Mouse (Mus musculus): Measurements from ENCODE around the gene Selenbp1. TPM values are rescaled to one million over a fixed set of nuclear protein-coding genes. Genes with fewer than 3 reads are reported as not detected.
"Not testable (repeated sequence)": the region's sequence is repeated elsewhere in the genome, so short reads cannot be mapped to it uniquely, and the experiment has no call there.

Selenbp1 gene
- total and polyA plus RNA-seq, 3 experiments: 0.25 TPM; not detected in 2

DNA sequence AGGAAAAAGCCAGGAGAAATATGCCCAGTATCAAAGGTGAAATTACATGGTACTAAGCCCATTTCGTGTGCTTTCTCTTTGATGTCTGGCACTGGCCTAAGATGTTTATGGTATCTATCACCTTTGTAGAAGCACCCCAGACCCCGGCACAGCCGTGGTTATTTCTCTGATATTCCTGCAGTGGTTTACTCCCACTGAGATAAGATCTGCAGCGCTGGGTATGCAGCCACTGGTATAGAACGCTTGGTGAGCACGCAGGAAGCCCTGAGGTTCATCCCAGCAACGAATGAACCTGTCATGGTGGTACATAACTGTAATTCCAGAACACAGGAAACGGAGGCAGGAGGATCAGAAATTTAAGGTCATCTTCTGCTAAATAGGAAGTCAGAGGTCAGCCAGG is 8.2 kb upstream of the Selenbp1 start:
- Histone ChIP-seq H3K27ac (ENCODE audit: insufficient read depth, low read depth) (no peak overlapping the region), H3K79me2 (replicated peaks; ENCODE audit: control insufficient read depth, extremely low read depth, insufficient read depth, poor library complexity, severe bottlenecking) (no peaks in the 10 kb centered on the region), H3K4me2 (ENCODE audit: insufficient read depth, low read depth, poor library complexity, severe bottlenecking) (no peak overlapping the region), H3K4me3 (replicated peaks in 1 of 3; ENCODE audit: low read depth in 2 of 3, low read length in 2 of 3, poor library complexity in 1 of 3) (no peak overlapping the region), H3K27me3 (replicated peaks) (peaks cover 3% of the 10 kb centered on the region), H3K9me3 (replicated peaks; ENCODE audit: low read length) (no peaks in the 10 kb centered on the region), H3K36me3 (replicated peaks in 1 of 2; ENCODE audit: control insufficient read depth in 1 of 2, insufficient read depth in 1 of 2, low read length in 1 of 2) (no peaks in the 10 kb centered on the region), H3K4me1 (ENCODE audit: control insufficient read depth in 1 of 2, insufficient read depth in 2 of 2) (no peaks in the 10 kb centered on the region; a peak in 1 of 4 replicates), H3K9ac (ENCODE audit: insufficient read depth, low read depth) (no peak overlapping the region)
- TF ChIP-seq GABPA (IDR thresholded peaks at IDR 0.05; ENCODE audit: insufficient replicate concordance, low read depth, low read length) (no peak), POLR2AphosphoS2 (IDR thresholded peaks at IDR 0.05; ENCODE audit: low read depth, low read length) (no peak), BHLHE40 (IDR thresholded peaks at IDR 0.05; ENCODE audit: low read depth, low read length) (no peak), POLR2A (IDR thresholded peaks at IDR 0.05; ENCODE audit: low read depth, low read length) (no peak), MXI1 (IDR thresholded peaks at IDR 0.05; ENCODE audit: low read depth, low read length) (no peak), UBTF (IDR thresholded peaks at IDR 0.05; ENCODE audit: low read depth, low read length) (no peak), NRF1 (IDR thresholded peaks at IDR 0.05; ENCODE audit: low read depth, low read length) (no peak), CHD2 (IDR thresholded peaks at IDR 0.05; ENCODE audit: low read length) (no peak)
- DNase-seq (ENCODE audit: extremely low read depth): no peak
- in situ Hi-C loops (cut with MboI; ENCODE audit: low pct_ligation_motif_present, low pct_unique_long_range_greater_than_20kb, low sequenced_read_pairs) (no loop called here), dilution Hi-C loops (cut with MboI; ENCODE audit: extremely low pct_ligation_motif_present, extremely low pct_unique_long_range_greater_than_20kb, low sequenced_read_pairs) (no loop called here)

DNA sequence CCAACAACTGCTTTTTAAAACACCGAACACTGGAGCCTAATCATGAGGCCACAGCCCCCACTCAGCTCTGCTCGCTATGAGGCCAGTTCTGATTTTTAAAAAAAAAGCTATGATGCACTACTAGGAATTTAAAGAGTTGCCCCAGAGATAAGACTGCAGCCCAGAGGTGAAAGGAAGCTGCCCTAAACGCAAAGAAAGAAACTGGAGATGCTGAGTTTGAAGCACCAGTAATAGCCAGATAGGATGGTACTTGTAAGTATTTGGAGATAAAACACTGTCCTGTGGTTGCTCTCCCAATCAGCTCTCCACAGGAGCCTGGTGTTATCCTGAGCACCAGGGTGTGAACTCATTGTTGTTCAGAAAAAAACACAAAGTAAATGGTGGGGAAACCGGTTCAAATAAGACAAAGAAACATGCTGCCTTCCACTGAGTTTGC is 6.5 kb upstream of the Selenbp1 start:
- dilution Hi-C loops (cut with MboI; ENCODE audit: extremely low pct_ligation_motif_present, extremely low pct_unique_long_range_greater_than_20kb, low sequenced_read_pairs); H3K4me1 ChIP-seq (ENCODE audit: control insufficient read depth in 1 of 2, insufficient read depth in 2 of 2); H3K4me3 ChIP-seq (replicated peaks in 1 of 3; ENCODE audit: low read depth in 2 of 3, low read length in 2 of 3, poor library complexity in 1 of 3); H3K27ac ChIP-seq (ENCODE audit: insufficient read depth, low read depth); H3K9me3 ChIP-seq (replicated peaks; ENCODE audit: low read length); H3K4me2 ChIP-seq (ENCODE audit: insufficient read depth, low read depth, poor library complexity, severe bottlenecking); H3K79me2 ChIP-seq (replicated peaks; ENCODE audit: control insufficient read depth, extremely low read depth, insufficient read depth, poor library complexity, severe bottlenecking); H3K36me3 ChIP-seq (replicated peaks in 1 of 2; ENCODE audit: control insufficient read depth in 1 of 2, insufficient read depth in 1 of 2, low read length in 1 of 2); in situ Hi-C loops (cut with MboI; ENCODE audit: low pct_ligation_motif_present, low pct_unique_long_range_greater_than_20kb, low sequenced_read_pairs); H3K27me3 ChIP-seq (replicated peaks); H3K9ac ChIP-seq (ENCODE audit: insufficient read depth, low read depth); DNase-seq (ENCODE audit: extremely low read depth): not testable (repeated sequence)

DNA sequence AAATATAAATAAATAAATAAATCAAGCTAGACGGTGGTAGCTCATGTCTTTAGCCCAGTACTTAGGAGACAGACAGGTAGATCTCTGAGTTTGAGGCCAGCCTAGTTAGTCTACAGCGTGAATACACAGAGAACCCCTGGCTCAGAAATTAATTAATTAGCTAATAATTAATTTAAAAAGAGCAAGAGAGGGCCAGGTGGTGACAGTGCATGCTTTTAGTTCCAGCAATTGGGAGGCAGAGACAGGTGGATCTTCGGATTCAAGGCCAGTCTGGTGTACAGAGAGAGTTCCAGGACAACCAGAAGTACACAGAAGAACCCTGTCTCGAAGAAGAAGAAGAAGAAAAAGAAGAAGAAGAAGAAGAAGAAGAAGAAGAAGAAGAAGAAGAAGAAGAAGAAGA is 3.9 kb upstream of the Selenbp1 start:
- H3K4me1 ChIP-seq (ENCODE audit: control insufficient read depth in 1 of 2, insufficient read depth in 2 of 2); H3K9me3 ChIP-seq (replicated peaks; ENCODE audit: low read length); H3K27me3 ChIP-seq (replicated peaks); H3K79me2 ChIP-seq (replicated peaks; ENCODE audit: control insufficient read depth, extremely low read depth, insufficient read depth, poor library complexity, severe bottlenecking); H3K9ac ChIP-seq (ENCODE audit: insufficient read depth, low read depth); dilution Hi-C loops (cut with MboI; ENCODE audit: extremely low pct_ligation_motif_present, extremely low pct_unique_long_range_greater_than_20kb, low sequenced_read_pairs); H3K36me3 ChIP-seq (replicated peaks in 1 of 2; ENCODE audit: control insufficient read depth in 1 of 2, insufficient read depth in 1 of 2, low read length in 1 of 2); H3K27ac ChIP-seq (ENCODE audit: insufficient read depth, low read depth); H3K4me2 ChIP-seq (ENCODE audit: insufficient read depth, low read depth, poor library complexity, severe bottlenecking); in situ Hi-C loops (cut with MboI; ENCODE audit: low pct_ligation_motif_present, low pct_unique_long_range_greater_than_20kb, low sequenced_read_pairs); DNase-seq (ENCODE audit: extremely low read depth); H3K4me3 ChIP-seq (replicated peaks in 1 of 3; ENCODE audit: low read depth in 2 of 3, low read length in 2 of 3, poor library complexity in 1 of 3): not testable (repeated sequence)

DNA sequence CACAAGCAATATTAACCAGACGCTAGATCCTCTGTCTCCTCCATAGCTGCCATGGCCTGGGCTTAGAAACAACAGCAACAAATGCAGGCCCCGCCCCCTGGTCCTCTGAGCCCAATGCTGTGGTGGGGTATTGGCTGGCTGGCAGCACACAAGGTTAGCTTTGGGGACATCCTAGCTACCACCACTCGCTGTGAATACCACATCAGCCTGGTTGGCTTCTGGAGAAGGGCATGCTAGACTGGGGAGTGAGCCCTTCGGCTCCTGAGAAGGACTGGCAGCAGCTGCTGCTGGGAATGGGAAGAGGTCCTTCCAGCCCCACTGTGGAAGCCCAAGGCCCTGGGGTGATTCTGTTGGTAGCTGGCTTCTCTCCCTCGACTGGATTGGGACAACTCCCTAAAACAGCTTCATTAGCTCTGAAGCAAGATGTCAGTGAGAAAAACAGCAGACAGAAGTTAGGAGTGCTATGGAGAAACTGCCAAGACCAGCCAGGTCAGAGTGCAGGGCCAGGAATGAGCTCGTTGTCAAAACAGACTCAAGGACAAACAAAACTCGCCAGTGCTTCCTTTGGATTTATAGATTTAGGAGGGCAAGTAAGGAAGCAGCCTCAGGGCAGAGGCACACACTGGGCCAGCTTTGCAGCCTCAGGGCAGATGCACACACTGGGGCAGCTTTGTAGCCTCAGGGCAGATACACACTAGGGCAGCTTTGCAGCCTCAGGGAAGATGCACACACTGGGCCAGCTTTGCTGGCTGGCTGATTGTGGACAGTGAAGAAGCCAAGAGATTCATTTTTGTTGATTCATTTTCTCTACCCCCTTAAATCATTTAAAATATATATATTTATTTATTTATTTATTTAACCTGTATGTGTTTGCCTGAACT is 2.2 kb upstream of the Selenbp1 start:
- H3K36me3 ChIP-seq (replicated peaks in 1 of 2; ENCODE audit: control insufficient read depth in 1 of 2, insufficient read depth in 1 of 2, low read length in 1 of 2); dilution Hi-C loops (cut with MboI; ENCODE audit: extremely low pct_ligation_motif_present, extremely low pct_unique_long_range_greater_than_20kb, low sequenced_read_pairs); H3K4me3 ChIP-seq (replicated peaks in 1 of 3; ENCODE audit: low read depth in 2 of 3, low read length in 2 of 3, poor library complexity in 1 of 3); H3K27me3 ChIP-seq (replicated peaks); H3K9ac ChIP-seq (ENCODE audit: insufficient read depth, low read depth); in situ Hi-C loops (cut with MboI; ENCODE audit: low pct_ligation_motif_present, low pct_unique_long_range_greater_than_20kb, low sequenced_read_pairs); H3K4me1 ChIP-seq (ENCODE audit: control insufficient read depth in 1 of 2, insufficient read depth in 2 of 2); H3K9me3 ChIP-seq (replicated peaks; ENCODE audit: low read length); H3K4me2 ChIP-seq (ENCODE audit: insufficient read depth, low read depth, poor library complexity, severe bottlenecking); H3K79me2 ChIP-seq (replicated peaks; ENCODE audit: control insufficient read depth, extremely low read depth, insufficient read depth, poor library complexity, severe bottlenecking); DNase-seq (ENCODE audit: extremely low read depth); H3K27ac ChIP-seq (ENCODE audit: insufficient read depth, low read depth): not testable (repeated sequence)

DNA sequence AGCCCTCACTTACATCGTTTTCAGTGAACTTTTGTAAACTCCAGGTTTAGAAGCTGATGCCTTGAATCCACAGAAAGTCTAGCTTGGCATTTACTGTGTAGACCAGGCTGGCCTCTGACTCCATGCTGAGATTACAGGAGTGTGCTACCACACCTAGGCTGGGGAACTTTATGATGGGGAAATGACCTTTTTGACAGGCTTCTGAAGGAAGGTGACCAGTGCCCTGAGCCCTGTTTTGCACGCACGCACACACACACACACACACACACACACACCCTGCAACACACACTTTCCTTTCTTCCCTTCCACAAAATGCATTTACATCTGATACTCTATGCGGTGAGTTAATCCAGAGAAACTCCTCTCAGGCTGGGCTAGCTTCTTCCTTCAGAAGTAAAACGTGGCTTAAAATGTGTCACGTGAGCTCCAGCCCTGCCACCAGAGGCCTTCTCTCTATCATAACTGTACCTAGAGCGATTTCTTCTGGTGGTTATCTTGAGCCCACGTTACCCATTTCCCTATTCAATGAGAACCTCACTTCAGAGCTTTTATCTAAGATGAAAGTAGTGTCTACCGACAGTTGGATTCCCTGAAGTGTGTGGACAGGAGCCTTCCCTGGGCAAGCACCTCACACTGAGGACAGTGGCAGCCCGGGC is 1.3 kb upstream of the Selenbp1 start:
- H3K36me3 ChIP-seq (replicated peaks in 1 of 2; ENCODE audit: control insufficient read depth in 1 of 2, insufficient read depth in 1 of 2, low read length in 1 of 2); dilution Hi-C loops (cut with MboI; ENCODE audit: extremely low pct_ligation_motif_present, extremely low pct_unique_long_range_greater_than_20kb, low sequenced_read_pairs); H3K9ac ChIP-seq (ENCODE audit: insufficient read depth, low read depth); in situ Hi-C loops (cut with MboI; ENCODE audit: low pct_ligation_motif_present, low pct_unique_long_range_greater_than_20kb, low sequenced_read_pairs); H3K4me1 ChIP-seq (ENCODE audit: control insufficient read depth in 1 of 2, insufficient read depth in 2 of 2); H3K9me3 ChIP-seq (replicated peaks; ENCODE audit: low read length); H3K4me3 ChIP-seq (replicated peaks in 1 of 3; ENCODE audit: low read depth in 2 of 3, low read length in 2 of 3, poor library complexity in 1 of 3); H3K79me2 ChIP-seq (replicated peaks; ENCODE audit: control insufficient read depth, extremely low read depth, insufficient read depth, poor library complexity, severe bottlenecking); DNase-seq (ENCODE audit: extremely low read depth); H3K4me2 ChIP-seq (ENCODE audit: insufficient read depth, low read depth, poor library complexity, severe bottlenecking); H3K27me3 ChIP-seq (replicated peaks); H3K27ac ChIP-seq (ENCODE audit: insufficient read depth, low read depth): not testable (repeated sequence)

Data from CH12.LX (cell line).